Mouse (Mus musculus): ENCODE data around the gene Mlph.

- TF ChIP-seq CTCF (IDR thresholded peaks at IDR 0.05; ENCODE audit: control insufficient read depth, insufficient read depth, low read length) (no peak), POLR2A (IDR thresholded peaks at IDR 0.05; ENCODE audit: borderline replicate concordance, control insufficient read depth, low read depth, low read length) (no peak)
These were observed 12.1 kb upstream of the Mlph start for GRCm38 (mm10) chr1:90902751-90903150.

All from bone marrow, adult 2 months (tissue).